Mouse (Mus musculus): ENCODE results near the gene Cdca4. TPM values are rescaled to one million over a fixed set of nuclear protein-coding genes. Genes with fewer than 3 reads are reported as not detected.

Gene Cdca4
- total and polyA plus RNA-seq, 3 experiments, result 78.0 to 128 (median 78.0) TPM

- dilution Hi-C loops (cut with MboI; ENCODE audit: extremely low pct_ligation_motif_present, extremely low pct_unique_long_range_greater_than_20kb, low sequenced_read_pairs) (no loop called here), in situ Hi-C loops (cut with MboI; ENCODE audit: low pct_ligation_motif_present, low pct_unique_long_range_greater_than_20kb, low sequenced_read_pairs) (no loop called here)
- no peak for DNase-seq (ENCODE audit: extremely low read depth)
- H3K9me3 ChIP-seq (replicated peaks; ENCODE audit: low read length), result peaks cover 39% of the 10 kb centered on the region
- no peaks in the 10 kb centered on the region for H3K4me1 ChIP-seq (ENCODE audit: control insufficient read depth in 1 of 2, insufficient read depth in 2 of 2)
- H3K9ac ChIP-seq (ENCODE audit: insufficient read depth, low read depth), result no peak overlapping the region
- no peak overlapping the region for H3K4me3 ChIP-seq (replicated peaks in 1 of 3; ENCODE audit: low read depth in 2 of 3, low read length in 2 of 3, poor library complexity in 1 of 3)
- no peak for TF ChIP-seq EP300 (IDR thresholded peaks at IDR 0.05; ENCODE audit: low read length)
- TF ChIP-seq MXI1 (IDR thresholded peaks at IDR 0.05; ENCODE audit: low read depth, low read length), result no peak
- no peak for TF ChIP-seq MAFK (IDR thresholded peaks at IDR 0.05; ENCODE audit: insufficient replicate concordance, low read length)
- TF ChIP-seq MYC (IDR thresholded peaks at IDR 0.05; ENCODE audit: low read depth, low read length), result no peak
- TF ChIP-seq POLR2A (IDR thresholded peaks at IDR 0.05; ENCODE audit: low read depth, low read length), result no peak
- TF ChIP-seq POLR2AphosphoS2 (IDR thresholded peaks at IDR 0.05; ENCODE audit: low read depth, low read length), result no peak
- no peak for TF ChIP-seq KAT2A (IDR thresholded peaks at IDR 0.05; ENCODE audit: insufficient replicate concordance, low read length)
- no peak overlapping the region for H3K27ac ChIP-seq (ENCODE audit: insufficient read depth, low read depth)
- no peak overlapping the region for H3K4me2 ChIP-seq (ENCODE audit: insufficient read depth, low read depth, poor library complexity, severe bottlenecking)
- no peaks in the 10 kb centered on the region for H3K79me2 ChIP-seq (replicated peaks; ENCODE audit: control insufficient read depth, extremely low read depth, insufficient read depth, poor library complexity, severe bottlenecking)
- no peaks in the 10 kb centered on the region for H3K27me3 ChIP-seq (replicated peaks)
- peaks cover 22 to 56% of the 10 kb centered on the region in 2 experiments for H3K36me3 ChIP-seq (replicated peaks in 1 of 2; ENCODE audit: control insufficient read depth in 1 of 2, insufficient read depth in 1 of 2, low read length in 1 of 2)
Observed at GRCm38 (mm10) chr12:112773366-112773765, 55.9 kb downstream of the Cdca4 start.

DNA sequence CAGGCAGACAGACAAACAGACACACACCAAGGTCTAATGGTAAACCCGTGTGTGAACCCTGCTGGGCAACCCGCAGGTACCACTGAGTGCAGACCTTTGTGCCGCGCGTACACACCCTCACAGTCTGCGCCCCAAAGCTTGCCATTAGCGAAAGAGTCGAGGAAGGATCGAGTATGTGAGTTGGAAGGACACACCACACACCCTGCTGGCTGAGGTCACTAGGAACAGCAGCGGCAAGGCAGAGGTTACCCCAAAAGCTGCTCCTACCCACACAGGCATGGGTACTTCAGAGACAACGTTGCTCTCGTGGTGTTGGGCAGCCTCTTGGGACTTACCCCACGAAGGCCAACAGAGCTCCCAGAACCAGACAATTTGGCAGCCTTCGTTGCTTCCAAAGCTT is 56.9 kb downstream of the Cdca4 start:
- no peak for DNase-seq (ENCODE audit: extremely low read depth)
- no peak overlapping the region for H3K27ac ChIP-seq (ENCODE audit: insufficient read depth, low read depth)
- dilution Hi-C loops (cut with MboI; ENCODE audit: extremely low pct_ligation_motif_present, extremely low pct_unique_long_range_greater_than_20kb, low sequenced_read_pairs) (no loop called here), in situ Hi-C loops (cut with MboI; ENCODE audit: low pct_ligation_motif_present, low pct_unique_long_range_greater_than_20kb, low sequenced_read_pairs) (no loop called here)
- TF ChIP-seq IRF4 (IDR thresholded peaks at IDR 0.05; ENCODE audit: low read depth, low read length) (no peak), POLR2A (IDR thresholded peaks at IDR 0.05; ENCODE audit: low read depth, low read length) (no peak), MXI1 (IDR thresholded peaks at IDR 0.05; ENCODE audit: low read depth, low read length) (no peak), BHLHE40 (IDR thresholded peaks at IDR 0.05; ENCODE audit: low read depth, low read length) (no peak), ELF1 (IDR thresholded peaks at IDR 0.05; ENCODE audit: low read depth, low read length) (no peak)
- H3K4me3 ChIP-seq (replicated peaks in 1 of 3; ENCODE audit: low read depth in 2 of 3, low read length in 2 of 3, poor library complexity in 1 of 3), result no peak overlapping the region
- no peaks in the 10 kb centered on the region for H3K27me3 ChIP-seq (replicated peaks)
- H3K4me1 ChIP-seq (ENCODE audit: control insufficient read depth in 1 of 2, insufficient read depth in 2 of 2), result no peaks in the 10 kb centered on the region
- peaks cover 39% of the 10 kb centered on the region for H3K9me3 ChIP-seq (replicated peaks; ENCODE audit: low read length)
- no peaks in the 10 kb centered on the region for H3K79me2 ChIP-seq (replicated peaks; ENCODE audit: control insufficient read depth, extremely low read depth, insufficient read depth, poor library complexity, severe bottlenecking)
- no peak overlapping the region for H3K4me2 ChIP-seq (ENCODE audit: insufficient read depth, low read depth, poor library complexity, severe bottlenecking)
- H3K9ac ChIP-seq (ENCODE audit: insufficient read depth, low read depth), result no peak overlapping the region
- peaks cover 32 to 66% of the 10 kb centered on the region in 2 experiments for H3K36me3 ChIP-seq (replicated peaks in 1 of 2; ENCODE audit: control insufficient read depth in 1 of 2, insufficient read depth in 1 of 2, low read length in 1 of 2)

GRCm38 (mm10) chr12:112770396-112770795 is 58.8 kb downstream of the Cdca4 start:
- no peak overlapping the region for H3K4me2 ChIP-seq (ENCODE audit: insufficient read depth, low read depth, poor library complexity, severe bottlenecking)
- no peaks in the 10 kb centered on the region for H3K4me1 ChIP-seq (ENCODE audit: control insufficient read depth in 1 of 2, insufficient read depth in 2 of 2)

More at GRCm38 (mm10) chr12:112770396-112770795, 58.8 kb downstream of the Cdca4 start:
- H3K4me3 ChIP-seq (replicated peaks in 1 of 3; ENCODE audit: low read depth in 2 of 3, low read length in 2 of 3, poor library complexity in 1 of 3), result no peak overlapping the region
- H3K9me3 ChIP-seq (replicated peaks; ENCODE audit: low read length), result peaks cover 36% of the 10 kb centered on the region
- dilution Hi-C loops (cut with MboI; ENCODE audit: extremely low pct_ligation_motif_present, extremely low pct_unique_long_range_greater_than_20kb, low sequenced_read_pairs), result no loop called here
- no peaks in the 10 kb centered on the region for H3K27me3 ChIP-seq (replicated peaks)
- no peak overlapping the region for H3K27ac ChIP-seq (ENCODE audit: insufficient read depth, low read depth)
- TF ChIP-seq POLR2AphosphoS2 (IDR thresholded peaks at IDR 0.05; ENCODE audit: low read depth, low read length) (0 out of 2 replicates have a peak, but pooled peaks have one; percentile 13), PAX5 (IDR thresholded peaks at IDR 0.05; ENCODE audit: low read length) (no peak), ETS1 (conservative IDR thresholded peaks at IDR 0.05; ENCODE audit: low read depth, low read length) (no peak)
- no peak for DNase-seq (ENCODE audit: extremely low read depth)
- no peak overlapping the region for H3K9ac ChIP-seq (ENCODE audit: insufficient read depth, low read depth)
- no peaks in the 10 kb centered on the region for H3K79me2 ChIP-seq (replicated peaks; ENCODE audit: control insufficient read depth, extremely low read depth, insufficient read depth, poor library complexity, severe bottlenecking)
- in situ Hi-C loops (cut with MboI; ENCODE audit: low pct_ligation_motif_present, low pct_unique_long_range_greater_than_20kb, low sequenced_read_pairs), result no loop called here
- peaks cover 42 to 82% of the 10 kb centered on the region in 2 experiments for H3K36me3 ChIP-seq (replicated peaks in 1 of 2; ENCODE audit: control insufficient read depth in 1 of 2, insufficient read depth in 1 of 2, low read length in 1 of 2)

Other genes starting within 250 kb of the Cdca4 start
- 29.7 and 36.6 TPM in 2 replicates for gene Inf2, start 240.6 kb downstream of the Cdca4 start, total RNA-seq (2012; rRNA removed)
- 13.5 and 13.9 TPM in 2 replicates for gene Inf2, start 240.6 kb downstream of the Cdca4 start, total RNA-seq (2014; rRNA removed)
- gene Inf2, start 240.6 kb downstream of the Cdca4 start, polyA plus RNA-seq (2012; ENCODE audit: insufficient read length, low read depth), result 129 and 131 TPM in 2 replicates
- gene Adssl1, start 209.4 kb downstream of the Cdca4 start, total RNA-seq (2012; rRNA removed), result 9.4 and 10.7 TPM in 2 replicates
- gene Adssl1, start 209.4 kb downstream of the Cdca4 start, total RNA-seq (2014; rRNA removed), result 10.2 and 11.8 TPM in 2 replicates
- 29.4 and 37.1 TPM in 2 replicates for gene Adssl1, start 209.4 kb downstream of the Cdca4 start, polyA plus RNA-seq (2012; ENCODE audit: insufficient read length, low read depth)
- gene Siva1, start 184.7 kb downstream of the Cdca4 start, total RNA-seq (2012; rRNA removed), result 137 and 149 TPM in 2 replicates
- 78.1 and 81.9 TPM in 2 replicates for gene Siva1, start 184.7 kb downstream of the Cdca4 start, total RNA-seq (2014; rRNA removed)
- 135 and 158 TPM in 2 replicates for gene Siva1, start 184.7 kb downstream of the Cdca4 start, polyA plus RNA-seq (2012; ENCODE audit: insufficient read length, low read depth)
- 66.6 and 79.9 TPM in 2 replicates for gene Akt1, start 154.5 kb downstream of the Cdca4 start, total RNA-seq (2012; rRNA removed)
- gene Akt1, start 154.5 kb downstream of the Cdca4 start, total RNA-seq (2014; rRNA removed), result 69.8 and 74.4 TPM in 2 replicates
- gene Akt1, start 154.5 kb downstream of the Cdca4 start, polyA plus RNA-seq (2012; ENCODE audit: insufficient read length, low read depth), result 144 and 178 TPM in 2 replicates
- gene Zbtb42, start 150.6 kb downstream of the Cdca4 start, total RNA-seq (2012; rRNA removed), result 0.30 and 0.63 TPM in 2 replicates
- not detected in 2 replicates for gene Zbtb42, start 150.6 kb downstream of the Cdca4 start, total RNA-seq (2014; rRNA removed)
- gene Zbtb42, start 150.6 kb downstream of the Cdca4 start, polyA plus RNA-seq (2012; ENCODE audit: insufficient read length, low read depth), result 0.08 and 0.11 TPM in 2 replicates
- gene Cep170b, start 109.0 kb downstream of the Cdca4 start, total RNA-seq (2012; rRNA removed), result 30.6 and 39.1 TPM in 2 replicates
- 44.4 and 48.1 TPM in 2 replicates for gene Cep170b, start 109.0 kb downstream of the Cdca4 start, total RNA-seq (2014; rRNA removed)
- gene Cep170b, start 109.0 kb downstream of the Cdca4 start, polyA plus RNA-seq (2012; ENCODE audit: insufficient read length, low read depth), result 44.4 and 63.1 TPM in 2 replicates
- 149 and 155 TPM in 2 replicates for gene Pld4, start 68.8 kb downstream of the Cdca4 start, total RNA-seq (2012; rRNA removed)
- gene Pld4, start 68.8 kb downstream of the Cdca4 start, total RNA-seq (2014; rRNA removed), result 112 and 117 TPM in 2 replicates
- 196 and 226 TPM in 2 replicates for gene Pld4, start 68.8 kb downstream of the Cdca4 start, polyA plus RNA-seq (2012; ENCODE audit: insufficient read length, low read depth)
- 16.2 and 27.7 TPM in 2 replicates for gene Ahnak2, start 26.8 kb downstream of the Cdca4 start, total RNA-seq (2012; rRNA removed)
- gene Ahnak2, start 26.8 kb downstream of the Cdca4 start, total RNA-seq (2014; rRNA removed), result 2.0 and 3.1 TPM in 2 replicates
- 14.4 and 14.6 TPM in 2 replicates for gene Ahnak2, start 26.8 kb downstream of the Cdca4 start, polyA plus RNA-seq (2012; ENCODE audit: insufficient read length, low read depth)
- 3.1 and 3.5 TPM in 2 replicates for gene Clba1, start 20.5 kb downstream of the Cdca4 start, total RNA-seq (2012; rRNA removed)
- gene Clba1, start 20.5 kb downstream of the Cdca4 start, total RNA-seq (2014; rRNA removed), result 2.5 TPM in 2 replicates
- gene Clba1, start 20.5 kb downstream of the Cdca4 start, polyA plus RNA-seq (2012; ENCODE audit: insufficient read length, low read depth), result 3.0 and 3.5 TPM in 2 replicates
- 31.1 and 44.7 TPM in 2 replicates for gene Gpr132, start 38.8 kb upstream of the Cdca4 start, total RNA-seq (2012; rRNA removed)
- gene Gpr132, start 38.8 kb upstream of the Cdca4 start, total RNA-seq (2014; rRNA removed), result 19.4 and 24.4 TPM in 2 replicates
- gene Gpr132, start 38.8 kb upstream of the Cdca4 start, polyA plus RNA-seq (2012; ENCODE audit: insufficient read length, low read depth), result 50.9 and 62.1 TPM in 2 replicates
- gene Jag2, start 100.4 kb upstream of the Cdca4 start, total RNA-seq (2012; rRNA removed), result 3.8 and 7.6 TPM in 2 replicates
- 0.34 and 0.69 TPM in 2 replicates for gene Jag2, start 100.4 kb upstream of the Cdca4 start, total RNA-seq (2014; rRNA removed)
- gene Jag2, start 100.4 kb upstream of the Cdca4 start, polyA plus RNA-seq (2012; ENCODE audit: insufficient read length, low read depth), result 0.59 and 0.80 TPM in 2 replicates
- 15.9 and 23.9 TPM in 2 replicates for gene Nudt14, start 112.7 kb upstream of the Cdca4 start, total RNA-seq (2012; rRNA removed)
- 17.7 and 19.7 TPM in 2 replicates for gene Nudt14, start 112.7 kb upstream of the Cdca4 start, total RNA-seq (2014; rRNA removed)
- gene Nudt14, start 112.7 kb upstream of the Cdca4 start, polyA plus RNA-seq (2012; ENCODE audit: insufficient read length, low read depth), result 20.0 and 20.7 TPM in 2 replicates
- 10.8 and 11.9 TPM in 2 replicates for gene Btbd6, start 147.1 kb upstream of the Cdca4 start, total RNA-seq (2012; rRNA removed)
- gene Btbd6, start 147.1 kb upstream of the Cdca4 start, total RNA-seq (2014; rRNA removed), result 4.3 and 5.6 TPM in 2 replicates
- 8.0 and 9.9 TPM in 2 replicates for gene Btbd6, start 147.1 kb upstream of the Cdca4 start, polyA plus RNA-seq (2012; ENCODE audit: insufficient read length, low read depth)
- gene Brf1, start 171.3 kb upstream of the Cdca4 start, total RNA-seq (2012; rRNA removed), result 30.8 and 31.2 TPM in 2 replicates
- gene Brf1, start 171.3 kb upstream of the Cdca4 start, total RNA-seq (2014; rRNA removed), result 15.9 and 18.1 TPM in 2 replicates
- 29.6 and 30.6 TPM in 2 replicates for gene Brf1, start 171.3 kb upstream of the Cdca4 start, polyA plus RNA-seq (2012; ENCODE audit: insufficient read length, low read depth)
- 6.5 and 7.1 TPM in 2 replicates for gene Pacs2, start 185.1 kb upstream of the Cdca4 start, total RNA-seq (2012; rRNA removed)
- gene Pacs2, start 185.1 kb upstream of the Cdca4 start, total RNA-seq (2014; rRNA removed), result 2.4 and 3.1 TPM in 2 replicates
- gene Pacs2, start 185.1 kb upstream of the Cdca4 start, polyA plus RNA-seq (2012; ENCODE audit: insufficient read length, low read depth), result 7.0 and 8.2 TPM in 2 replicates
- 0.21 and 0.55 TPM in 2 replicates for gene Tex22, start 245.1 kb upstream of the Cdca4 start, total RNA-seq (2012; rRNA removed)
- not detected in 2 replicates for gene Tex22, start 245.1 kb upstream of the Cdca4 start, total RNA-seq (2014; rRNA removed)
- not detected in 2 replicates for gene Tex22, start 245.1 kb upstream of the Cdca4 start, polyA plus RNA-seq (2012; ENCODE audit: insufficient read length, low read depth)